Mouse (Mus musculus): ENCODE data around the gene Pbsn.
"Not testable (repeated sequence)": the region's sequence is repeated elsewhere in the genome, so short reads cannot be mapped to it uniquely, and the experiment has no call there.

Pbsn gene

DNA sequence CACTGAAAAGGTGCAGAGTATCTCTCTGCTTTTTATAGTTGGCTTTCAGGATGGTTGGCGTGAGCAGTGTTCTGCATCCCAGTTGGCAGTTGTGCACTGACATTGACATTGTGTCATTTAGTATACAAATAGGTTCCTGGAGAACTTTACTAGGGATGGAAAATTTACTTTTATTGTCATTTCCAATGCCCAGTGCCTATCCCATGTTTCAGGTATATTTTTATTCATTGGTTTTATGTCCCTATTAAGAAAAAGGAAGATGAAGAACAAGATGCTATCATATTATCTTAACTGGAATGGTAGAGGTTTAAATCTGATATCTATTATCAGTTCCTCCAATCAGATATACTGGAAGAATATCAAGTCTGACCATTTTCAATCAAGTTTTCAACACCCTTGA lies at the start of gene Pbsn:
TSS of gene Pbsn (minus strand) at position 101 of the 400 bp plus-strand sequence.
- DNase-seq (ENCODE audit: low read depth in 1 of 2, low spot score in 2 of 2) = no peak

DNA sequence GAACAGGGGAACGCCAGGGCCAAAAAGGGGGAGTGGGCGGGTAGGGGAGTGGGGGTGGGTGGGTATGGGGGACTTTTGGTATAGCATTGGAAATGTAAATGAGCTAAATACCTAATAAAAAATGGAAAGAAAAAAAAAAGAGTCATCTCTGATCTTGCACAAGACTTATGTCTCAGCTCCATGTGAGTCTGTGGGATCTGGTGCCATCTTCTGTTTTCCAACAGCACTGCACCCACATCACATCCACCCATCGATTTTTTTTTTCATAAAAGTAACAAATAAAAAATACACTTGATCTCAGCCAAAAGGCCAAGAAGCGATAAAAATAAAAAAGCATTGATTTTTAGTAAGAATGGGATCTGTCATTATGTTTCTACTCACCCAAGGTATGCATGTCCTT lies 26.6 kb upstream of the Pbsn start:
- DNase-seq (ENCODE audit: low read depth in 1 of 2, low spot score in 2 of 2) = not testable (repeated sequence)

DNA sequence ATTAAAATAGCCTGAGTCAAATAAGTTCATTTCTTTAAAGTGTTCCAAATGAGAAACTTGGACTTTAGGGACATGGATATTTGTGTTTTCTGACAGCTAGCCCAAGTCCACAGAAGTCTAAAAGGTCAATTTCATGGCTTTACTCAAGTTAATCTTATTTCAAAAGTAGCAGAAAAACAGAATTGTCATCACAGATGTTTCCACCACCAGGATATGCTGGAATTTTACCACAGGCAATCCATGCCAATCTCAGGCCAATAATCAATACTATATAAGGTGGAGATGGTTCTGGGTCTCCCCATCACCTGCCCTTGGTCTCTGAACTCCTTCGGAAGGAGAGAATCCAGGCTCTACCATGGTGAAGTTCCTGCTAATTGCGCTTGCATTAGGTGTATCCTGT lies 11.0 kb upstream of the Pbsn start, which contains the start of gene Gm14744:
TSS of gene Gm14744 (plus strand) at position 301 of the 400 bp plus-strand sequence.
- DNase-seq (ENCODE audit: low read depth in 1 of 2, low spot score in 2 of 2) = not testable (repeated sequence)

DNA sequence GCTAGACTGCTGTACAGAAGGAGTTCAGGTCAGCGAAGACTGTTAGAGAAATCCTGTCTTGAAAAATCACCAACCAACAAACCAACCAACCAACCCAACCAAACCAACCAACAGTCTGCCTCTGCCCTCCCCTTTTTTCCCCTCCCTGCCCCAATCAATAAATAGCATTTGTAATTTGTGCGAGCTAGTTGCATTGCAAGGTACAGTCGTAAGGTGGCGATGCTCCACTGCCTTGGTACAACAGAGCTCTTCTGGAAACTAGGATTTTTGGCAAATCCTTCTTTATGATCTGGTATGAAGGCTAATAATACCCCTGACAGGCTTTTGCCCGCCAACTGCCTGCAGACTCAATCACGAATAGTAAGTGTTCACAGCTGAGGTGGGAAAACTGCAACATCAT lies 41.4 kb downstream of the Pbsn start:
- DNase-seq (ENCODE audit: low read depth in 1 of 2, low spot score in 2 of 2) = no peak

DNA sequence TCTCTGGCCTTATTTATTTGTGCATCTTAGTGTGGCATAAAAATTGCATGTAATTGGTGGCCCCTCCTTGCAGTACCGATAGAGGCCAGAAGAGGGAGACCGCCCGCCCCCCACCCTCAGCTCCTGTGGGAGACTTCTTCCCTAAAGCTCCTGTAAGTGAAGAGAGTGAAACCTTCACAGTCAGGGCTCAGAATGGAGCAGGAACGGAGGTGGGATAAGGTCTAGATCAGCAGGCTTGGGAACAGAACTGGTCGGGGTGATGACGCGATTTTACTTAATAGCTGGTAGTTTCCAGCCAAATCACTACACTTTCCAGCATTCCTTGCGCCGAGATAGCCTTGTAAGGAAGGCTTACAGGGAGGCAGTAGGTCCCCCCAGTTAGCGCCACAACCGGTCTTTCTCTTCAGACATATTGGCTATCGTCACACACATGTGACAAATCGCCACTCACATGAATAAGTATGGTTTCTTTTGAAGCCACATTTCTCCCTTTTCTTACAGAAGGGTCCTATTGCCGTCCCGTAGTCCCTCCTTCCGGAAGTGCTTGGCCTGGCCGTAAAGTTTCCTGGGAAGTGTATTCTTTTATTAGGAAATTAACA lies 42.7 kb downstream of the Pbsn start:
- DNase-seq (ENCODE audit: low read depth in 1 of 2, low spot score in 2 of 2) = peak in 1 of 2 experiments; percentile 27

DNA sequence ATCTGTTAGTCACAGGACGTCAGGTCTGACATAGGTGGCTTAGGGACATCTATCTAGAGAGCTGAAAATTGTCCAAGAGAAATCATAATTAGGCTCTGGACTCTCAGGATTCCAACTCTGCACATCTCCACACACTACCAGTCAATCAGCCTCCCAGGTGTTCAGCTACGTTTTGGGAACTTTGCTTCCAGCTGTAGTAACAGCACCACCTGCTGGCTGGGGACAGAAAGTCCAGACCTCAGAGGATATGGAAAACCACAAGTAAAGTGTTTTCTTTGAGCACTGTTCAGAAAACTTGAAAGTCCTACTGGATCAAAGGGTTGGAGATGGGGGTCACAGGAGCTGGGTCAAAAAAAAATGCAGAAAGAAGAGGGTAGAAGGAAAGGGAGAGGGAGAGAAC lies 44.8 kb downstream of the Pbsn start:
- DNase-seq (ENCODE audit: low read depth in 1 of 2, low spot score in 2 of 2) = no peak

DNA sequence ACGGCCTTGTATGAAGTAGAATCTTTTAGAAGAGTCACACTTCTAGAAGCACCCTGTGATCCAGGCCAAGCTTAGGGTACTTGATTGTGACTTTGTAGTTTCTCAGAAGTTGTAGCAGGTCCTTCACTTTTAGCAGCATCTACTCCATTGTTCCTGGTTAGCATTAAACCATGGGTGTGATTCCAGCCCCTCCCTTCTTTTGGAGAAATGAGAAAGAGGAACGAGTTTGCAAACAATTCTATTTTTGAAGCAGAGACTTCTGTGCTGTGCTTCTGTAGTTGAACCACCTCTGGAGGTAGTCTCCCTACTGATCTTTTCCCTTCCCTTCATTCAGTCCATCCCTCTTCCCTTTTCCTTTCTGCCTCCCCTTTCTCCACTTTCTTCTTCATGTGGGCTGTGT lies 51.1 kb downstream of the Pbsn start:
- DNase-seq (ENCODE audit: low read depth in 1 of 2, low spot score in 2 of 2) = no peak

DNA sequence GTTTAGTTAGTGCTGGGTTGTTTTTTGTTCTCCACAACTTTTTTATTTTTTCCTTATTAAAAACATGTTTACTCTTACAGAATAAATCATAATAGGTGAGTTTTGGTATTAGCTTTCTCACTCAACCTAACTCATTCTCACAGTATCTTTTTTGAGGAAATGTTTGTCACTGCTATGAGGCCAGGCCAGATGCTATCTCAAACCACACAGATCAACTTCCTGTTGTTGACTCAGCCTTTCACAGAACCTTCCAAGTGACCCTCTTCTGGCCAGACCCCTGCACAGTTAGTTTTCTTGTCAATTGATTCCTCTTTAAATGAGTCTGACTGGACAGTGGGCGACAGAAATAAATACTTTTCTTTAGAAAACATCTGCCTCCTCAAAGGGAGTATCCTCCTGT lies 51.9 kb downstream of the Pbsn start:
- no peak for DNase-seq (ENCODE audit: low read depth in 1 of 2, low spot score in 2 of 2)

DNA sequence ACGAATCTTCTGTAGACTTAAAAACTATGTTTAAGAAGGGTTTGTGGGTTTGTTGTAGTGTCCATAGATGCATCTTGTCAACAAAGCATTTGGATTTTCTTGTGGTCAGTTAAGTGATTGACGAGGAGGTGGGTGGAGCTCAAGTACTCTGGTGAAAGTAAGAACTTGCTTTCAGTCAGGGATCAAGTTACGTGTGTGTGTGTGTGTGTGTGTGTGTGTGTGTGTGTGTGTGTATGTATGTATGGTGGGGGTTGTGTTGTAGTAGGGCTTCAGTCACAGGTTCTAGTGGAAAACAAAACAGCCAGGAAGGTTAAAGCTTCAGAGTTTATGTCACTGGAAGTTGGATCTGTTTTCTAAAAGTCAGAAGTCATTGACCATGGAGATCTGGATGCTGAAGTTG lies 53.9 kb downstream of the Pbsn start:
- DNase-seq (ENCODE audit: low read depth in 1 of 2, low spot score in 2 of 2) = no peak

DNA sequence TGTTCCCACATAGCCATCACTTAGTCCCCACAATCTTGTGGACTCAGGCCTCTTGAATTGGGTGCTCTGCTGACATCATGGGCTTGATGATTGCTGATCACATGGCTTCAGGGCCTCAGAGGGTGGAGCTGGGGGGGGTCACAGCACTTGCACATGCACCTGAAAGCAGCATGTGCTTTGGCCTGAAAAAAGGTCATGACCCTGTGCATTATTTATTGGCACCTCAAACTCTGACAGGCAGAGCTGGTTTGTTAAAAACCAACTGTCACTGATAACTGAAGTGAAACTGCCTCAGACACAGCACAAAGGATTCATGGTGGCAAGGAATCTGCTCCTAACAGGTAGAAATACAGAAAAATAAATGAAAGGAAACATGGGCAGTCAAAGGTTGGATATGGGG lies 55.6 kb downstream of the Pbsn start:
- no peak for DNase-seq (ENCODE audit: low read depth in 1 of 2, low spot score in 2 of 2)

DNA sequence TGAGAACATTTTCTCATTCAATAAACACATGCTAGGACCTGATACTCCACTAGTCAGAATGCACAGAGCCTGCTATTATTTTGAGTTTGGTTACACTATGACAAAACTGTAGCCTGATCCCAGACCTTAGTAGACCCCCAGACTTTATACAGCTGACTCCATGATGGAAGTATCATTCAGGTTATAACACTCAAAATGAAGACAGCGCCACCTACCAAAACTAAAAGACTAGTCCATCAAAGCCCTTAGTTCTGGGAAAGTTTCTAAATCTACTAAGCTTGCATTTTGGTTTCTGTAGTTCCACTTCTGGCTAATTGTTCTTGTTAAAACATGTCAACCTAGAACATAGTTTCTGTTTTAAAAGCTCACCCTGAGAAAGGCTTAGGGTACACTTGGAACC lies 56.5 kb downstream of the Pbsn start:
- no peak for DNase-seq (ENCODE audit: low read depth in 1 of 2, low spot score in 2 of 2)

DNA sequence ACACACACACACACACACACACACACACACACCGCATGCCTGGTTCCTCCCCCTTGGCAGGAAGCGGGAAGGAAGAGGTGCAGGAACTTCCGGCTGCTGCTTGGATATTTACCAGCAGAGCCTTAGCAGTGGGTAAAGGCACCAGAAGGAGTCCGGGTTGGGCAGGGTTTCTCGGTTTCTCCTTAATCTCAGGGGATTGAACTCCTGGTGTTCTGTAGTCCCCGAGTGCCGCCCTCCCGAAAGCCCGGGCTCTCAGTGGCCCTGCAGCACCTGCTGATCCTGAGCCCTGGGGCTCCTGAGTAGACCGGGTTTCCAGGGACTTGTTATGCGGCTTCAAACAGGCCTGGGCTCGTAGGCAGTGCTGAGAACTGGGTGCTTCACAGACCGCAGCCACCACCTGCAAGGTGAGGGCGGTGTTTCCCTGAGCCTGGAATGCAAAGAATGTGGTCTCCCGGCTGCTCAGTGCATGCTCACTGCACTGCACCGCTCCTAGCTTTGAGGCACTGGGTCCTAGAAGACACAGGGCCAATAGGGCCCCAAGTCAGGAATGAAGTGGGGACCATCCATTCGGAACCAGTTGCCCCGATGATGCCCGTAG lies 57.1 kb downstream of the Pbsn start, which contains the start of gene Prkx:
TSS of gene Prkx (minus strand) at position 41 of the 598 bp plus-strand sequence.
- no peak for DNase-seq (ENCODE audit: low read depth in 1 of 2, low spot score in 2 of 2)

DNA sequence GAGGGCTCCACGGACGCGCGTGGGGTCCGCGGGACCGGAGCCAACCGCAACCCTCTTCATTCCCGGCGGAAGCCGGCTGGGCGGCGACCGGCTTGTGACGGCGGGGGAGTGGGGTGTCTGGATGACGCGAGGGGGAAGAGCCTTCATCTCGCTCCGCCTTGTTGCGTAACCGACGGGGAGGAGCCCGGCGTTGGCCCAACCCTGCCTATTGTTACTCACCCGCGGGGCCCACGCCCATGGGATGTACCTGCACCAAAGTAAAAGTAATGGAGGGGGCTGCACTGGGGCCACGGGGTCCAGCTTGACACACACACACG lies 57.6 kb downstream of the Pbsn start:
- DNase-seq (ENCODE audit: low read depth in 1 of 2, low spot score in 2 of 2) = peak; percentile 59 to 85

DNA sequence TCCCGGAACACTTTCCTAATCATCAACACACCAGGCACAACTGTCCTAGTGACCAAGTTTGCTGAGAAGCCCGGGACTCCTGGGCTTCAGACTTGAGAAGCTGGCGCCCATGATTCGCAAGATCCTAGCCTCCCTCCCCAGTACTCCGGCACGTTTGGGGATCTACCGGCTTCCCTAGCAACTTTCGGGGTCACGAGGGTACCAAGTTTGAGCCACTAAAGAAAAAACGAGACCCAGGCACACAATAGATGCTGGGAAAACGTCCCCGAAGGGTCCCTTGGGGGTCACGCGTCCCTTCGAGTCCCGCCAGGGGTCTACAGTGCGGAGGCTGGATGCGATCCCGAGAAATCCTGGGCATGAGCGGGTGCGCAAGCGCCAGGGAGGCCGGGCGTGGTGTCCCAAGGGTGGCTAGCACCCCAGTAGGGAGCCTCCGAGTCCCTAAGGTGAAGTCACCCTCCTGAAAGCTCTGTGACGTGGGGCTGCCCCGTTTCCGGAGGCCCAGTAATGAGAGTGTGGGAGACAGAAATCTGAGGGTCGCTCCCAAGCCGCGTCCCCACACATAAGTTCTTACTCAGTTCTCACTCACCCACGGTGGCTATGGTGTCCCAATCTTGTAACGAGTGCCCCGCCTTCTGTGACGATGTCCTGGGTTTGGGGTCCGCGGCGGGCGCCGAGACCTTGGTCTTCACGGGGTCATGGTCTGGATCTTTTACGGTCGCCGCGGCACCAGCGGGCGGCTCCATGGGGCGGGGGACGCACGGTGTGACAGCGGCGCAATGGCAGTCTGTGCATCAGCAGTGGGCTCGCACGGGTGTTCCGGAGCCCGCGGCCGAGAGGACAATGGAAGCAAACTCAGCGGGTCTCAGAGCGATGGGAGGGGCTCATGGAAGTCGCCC lies 58.2 kb downstream of the Pbsn start:
- DNase-seq (ENCODE audit: low read depth in 1 of 2, low spot score in 2 of 2) = peak in 1 of 2 experiments; percentile 16

DNA sequence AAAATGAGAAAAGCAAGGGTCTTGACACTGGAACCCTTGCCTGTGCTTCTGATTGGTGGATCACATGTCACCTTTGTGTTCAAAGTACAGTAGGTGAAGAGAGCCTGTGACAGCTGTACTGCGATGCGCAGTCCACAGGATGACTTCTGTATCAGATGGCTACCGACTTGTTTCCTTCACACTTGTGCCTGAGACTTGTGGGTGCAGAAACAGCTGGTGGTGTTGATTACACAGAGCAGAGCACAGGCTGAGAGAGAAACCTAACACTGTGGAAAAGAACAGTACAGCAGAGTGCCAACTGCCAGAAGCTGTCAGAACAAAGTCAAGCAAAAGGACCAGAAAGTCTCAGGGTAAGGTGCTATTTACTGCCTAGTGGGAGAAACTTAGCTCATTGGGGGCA lies 64.7 kb downstream of the Pbsn start:
- no peak for DNase-seq (ENCODE audit: low read depth in 1 of 2, low spot score in 2 of 2)

Data from monocyte, adult 2 months (primary cell).